Mouse (Mus musculus) G1E (cell line): ENCODE measurements at regions not wholly inside any gene's neighbourhood (a gene's known extent, or its start where the extent isn't known, plus 50 kb on each side); places are given as distances from the start of the nearest gene placed in this dataset.

ENCODE experiments used
- CTCF ChIP-seq: IDR thresholded peaks from 2 replicates; pipeline ENCODE4 v1.5.1; 2012; ENCODE audit warnings: low read depth, low read length, inconsistent platforms, mixed read lengths
- GATA1 ChIP-seq: IDR thresholded peaks from 2 replicates; pipeline ENCODE4 v1.6.1; 2012; ENCODE audit warnings: borderline replicate concordance, low read length, inconsistent platforms, mixed read lengths
- POLR2AphosphoS5 ChIP-seq: IDR thresholded peaks from 2 replicates; pipeline ENCODE4 v1.6.1; 2012; ENCODE audit warnings: low read depth, low read length, inconsistent platforms; ENCODE audit not compliant: insufficient replicate concordance

- no peak for TF ChIP-seq CTCF
- no peak for TF ChIP-seq POLR2AphosphoS5
- no peak for TF ChIP-seq GATA1
Measured at GRCm38 (mm10) chr14:106387671-106388070, 281.7 kb downstream of the Trim52 start.
